Mouse (Mus musculus) CH12.LX (cell line): ENCODE results near the gene Usp37. TPM values are rescaled to one million over a fixed set of nuclear protein-coding genes. Genes with fewer than 3 reads are reported as not detected.

Experiments used
- DNase-seq: peaks from one replicate; pipeline ENCODE4 v3.0.0-alpha.2; 2013; ENCODE audit errors: extremely low read depth
- H3K27ac ChIP-seq: 2 replicates; pipeline ENCODE4 v1.5.1; 2012; ENCODE audit warnings: low read depth, mild to moderate bottlenecking, control low read depth, moderate library complexity; ENCODE audit not compliant: insufficient read depth
- H3K27me3 ChIP-seq: replicated peaks from 2 replicates; pipeline ENCODE3; 2012; ENCODE audit warnings: inconsistent platforms
- H3K36me3 ChIP-seq, 2 experiments: replicated peaks in 1 of 2; 2 replicates each; pipeline versions ENCODE3 to v1.6.1; 2012; ENCODE audit warnings: inconsistent platforms in 1 of 2, low read length in 1 of 2, mild to moderate bottlenecking in 1 of 2, mixed read lengths in 1 of 2, moderate library complexity in 1 of 2; ENCODE audit not compliant: control insufficient read depth in 1 of 2, insufficient read depth in 1 of 2
- H3K4me1 ChIP-seq, 2 experiments: 2 replicates each; pipeline ENCODE4 v1.6.1; 2012; ENCODE audit warnings: inconsistent platforms in 1 of 2, moderate library complexity in 1 of 2; ENCODE audit not compliant: insufficient read depth in 2 of 2, control insufficient read depth in 1 of 2
- H3K4me2 ChIP-seq: 2 replicates; pipeline ENCODE4 v1.6.1; 2012; ENCODE audit warnings: low read depth, mild to moderate bottlenecking, control low read depth; ENCODE audit not compliant: poor library complexity, insufficient read depth, severe bottlenecking
- H3K4me3 ChIP-seq, 3 experiments: fragments of 150-350 bp in 1 of 3; sonication (generic) in 1 of 3; replicated peaks in 1 of 3; 2 replicates each; pipeline versions ENCODE3 to v1.5.1; 2011 to 2012; ENCODE audit warnings: low read depth in 2 of 3, low read length in 2 of 3, mild to moderate bottlenecking in 2 of 3, moderate library complexity in 2 of 3, control low read depth in 1 of 3, improper control_type of control experiment in 1 of 3, inconsistent platforms in 1 of 3, mixed read lengths in 1 of 3; ENCODE audit not compliant: poor library complexity in 1 of 3
- H3K79me2 ChIP-seq: replicated peaks from 2 replicates; pipeline ENCODE4 v1.6.1; 2012; ENCODE audit warnings: mild to moderate bottlenecking, moderate library complexity; ENCODE audit not compliant: control insufficient read depth, poor library complexity, insufficient read depth, severe bottlenecking; ENCODE audit errors: extremely low read depth
- H3K9ac ChIP-seq: 2 replicates; pipeline ENCODE4 v1.6.1; 2012; ENCODE audit warnings: low read depth, mild to moderate bottlenecking, control low read depth, moderate library complexity; ENCODE audit not compliant: insufficient read depth
- H3K9me3 ChIP-seq: replicated peaks from 2 replicates; pipeline ENCODE3; 2012; ENCODE audit warnings: low read length, inconsistent platforms, mixed read lengths
- CHD2 ChIP-seq: IDR thresholded peaks from 2 replicates; pipeline ENCODE4 v1.6.1; 2011; ENCODE audit warnings: low read length, improper control_type of control experiment
- CTCF ChIP-seq, 2 experiments: IDR thresholded peaks in 1 of 2; conservative IDR thresholded peaks in 1 of 2; 2 replicates each; pipeline ENCODE4 v1.5.1; 2011 to 2012; ENCODE audit warnings: low read depth in 2 of 2, low read length in 2 of 2, improper control_type of control experiment in 1 of 2, inconsistent platforms in 1 of 2, mild to moderate bottlenecking in 1 of 2, moderate library complexity in 1 of 2
- E2F4 ChIP-seq: IDR thresholded peaks from 2 replicates; pipeline ENCODE4 v1.6.1; 2011; ENCODE audit warnings: low read depth, low read length, improper control_type of control experiment; ENCODE audit not compliant: insufficient replicate concordance
- ELF1 ChIP-seq: IDR thresholded peaks from 2 replicates; pipeline ENCODE4 v1.6.1; 2014; ENCODE audit warnings: low read depth, mild to moderate bottlenecking, inconsistent platforms, low read length, improper control_type of control experiment
- EP300 ChIP-seq: IDR thresholded peaks from 2 replicates; pipeline ENCODE4 v1.6.1; 2011; ENCODE audit warnings: low read length, improper control_type of control experiment
- JUND ChIP-seq: conservative IDR thresholded peaks from 2 replicates; pipeline ENCODE4 v1.6.1; 2011; ENCODE audit warnings: low read depth, low read length, improper control_type of control experiment
- KAT2A ChIP-seq: IDR thresholded peaks from 2 replicates; pipeline ENCODE4 v1.6.1; 2012; ENCODE audit warnings: low read length, improper control_type of control experiment, inconsistent platforms; ENCODE audit not compliant: insufficient replicate concordance
- MAX ChIP-seq: IDR thresholded peaks from 2 replicates; pipeline ENCODE4 v1.6.1; 2011; ENCODE audit warnings: low read length, improper control_type of control experiment
- NRF1 ChIP-seq: IDR thresholded peaks from 2 replicates; pipeline ENCODE4 v1.6.1; 2014; ENCODE audit warnings: low read depth, mild to moderate bottlenecking, inconsistent platforms, low read length, improper control_type of control experiment, moderate library complexity
- POLR2A ChIP-seq: IDR thresholded peaks from 2 replicates; pipeline ENCODE4 v1.6.1; 2011; ENCODE audit warnings: low read depth, mild to moderate bottlenecking, improper control_type of control experiment, low read length
- POLR2AphosphoS2 ChIP-seq: IDR thresholded peaks from 2 replicates; pipeline ENCODE4 v1.6.1; 2011; ENCODE audit warnings: low read depth, low read length, improper control_type of control experiment
- SMC3 ChIP-seq: IDR thresholded peaks from 2 replicates; pipeline ENCODE4 v1.6.1; 2011; ENCODE audit warnings: low read depth, low read length, improper control_type of control experiment
- ZC3H11A ChIP-seq: IDR thresholded peaks from 2 replicates; pipeline ENCODE4 v1.6.1; 2012; ENCODE audit warnings: low read depth, mild to moderate bottlenecking, inconsistent platforms, low read length, improper control_type of control experiment
- dilution Hi-C: fragments of 300-500 bp; cut with MboI; formaldehyde crosslinking; loops from 2 replicates; pipeline ENCODE4 v1.14.3; 2020; ENCODE audit warnings: low sequenced_read_pairs; ENCODE audit not compliant: extremely low pct_unique_long_range_greater_than_20kb, extremely low pct_ligation_motif_present
- in situ Hi-C: fragments of 300-500 bp; cut with MboI; formaldehyde crosslinking; loops from 3 replicates; pipeline ENCODE4 v1.14.3; 2019; ENCODE audit warnings: low sequenced_read_pairs, low pct_ligation_motif_present, low pct_unique_long_range_greater_than_20kb, mixed read lengths
- polyA plus RNA-seq: library from polyadenylated mRNA; unstranded; fragments of >175 nt; gene quantifications from 2 replicates; pipeline ENCODE4 v1.2.1, GENCODE M21; 2012; ENCODE audit warnings: low read depth; ENCODE audit not compliant: insufficient read length
- total RNA-seq, 2 experiments: library from RNA; depleted of rRNA; stranded (reverse); fragments of 300-350 nt in 1 of 2; fragments of >200 nt in 1 of 2; gene quantifications; 2 replicates each; pipeline ENCODE4 v1.2.3; 2012 to 2014

Gene Usp37
- total and polyA plus RNA-seq, 3 experiments: 13.8 to 24.5 (median 24.1) TPM

GRCm38 (mm10) chr1:74569739-74570719 lies 25.9 kb upstream of the Usp37 start:
- Histone ChIP-seq H3K79me2 (peaks cover 10% of the 10 kb centered on the region), H3K4me3 (no peak overlapping the region), H3K4me2 (no peak overlapping the region), H3K9ac (no peak overlapping the region), H3K27ac (no peak overlapping the region), H3K9me3 (no peaks in the 10 kb centered on the region), H3K36me3 (peaks cover 88 to 95% of the 10 kb centered on the region in 2 experiments), H3K27me3 (no peaks in the 10 kb centered on the region), H3K4me1 (no peaks in the 10 kb centered on the region)
- in situ Hi-C loops: no loop called here
- DNase-seq: no peak
- dilution Hi-C loops: no loop called here
- TF ChIP-seq SMC3 (no peak), MAX (no peak), POLR2AphosphoS2 (no peak)

- DNase-seq: no peak
- TF ChIP-seq JUND (no peak), E2F4 (no peak), POLR2A (no peak)
- H3K9ac ChIP-seq: no peak overlapping the region
- H3K4me2 ChIP-seq: no peak overlapping the region
- H3K27ac ChIP-seq: no peak overlapping the region
- H3K9me3 ChIP-seq: no peaks in the 10 kb centered on the region
- dilution Hi-C loops: no loop called here
- in situ Hi-C loops: no loop called here
- H3K27me3 ChIP-seq: no peaks in the 10 kb centered on the region
- H3K36me3 ChIP-seq: peaks cover 55 to 76% of the 10 kb centered on the region in 2 experiments
- no peaks in the 10 kb centered on the region for H3K4me1 ChIP-seq
- H3K79me2 ChIP-seq: no peaks in the 10 kb centered on the region; the same call in 1 of the 2 replicates
- no peak overlapping the region for H3K4me3 ChIP-seq
These were observed 21.8 kb upstream of the Usp37 start for GRCm38 (mm10) chr1:74565834-74566233.

DNA sequence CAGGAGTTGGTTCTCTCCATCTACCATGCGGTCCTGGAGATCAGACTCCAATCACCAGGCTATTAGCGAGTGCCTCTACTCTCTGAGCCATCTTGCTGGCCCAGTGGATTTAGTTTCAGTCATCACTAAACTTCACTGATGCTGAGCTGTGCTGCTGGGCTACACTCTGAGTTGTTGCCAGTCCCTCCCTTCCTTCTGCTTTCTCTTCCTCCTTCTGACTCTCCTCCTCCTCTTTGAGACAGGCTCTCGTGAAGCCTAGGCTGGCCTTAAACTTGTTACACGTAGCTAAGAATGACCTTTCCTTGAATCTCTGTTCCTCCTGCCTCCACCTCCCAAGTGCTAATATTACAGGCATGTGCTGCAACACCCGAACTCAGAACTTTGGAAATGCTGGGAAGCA lies 15.0 kb upstream of the Usp37 start:
- Histone ChIP-seq H3K27me3 (no peaks in the 10 kb centered on the region), H3K36me3 (peaks cover 0 to 13% of the 10 kb centered on the region in 2 experiments), H3K9ac (no peak overlapping the region), H3K9me3 (no peaks in the 10 kb centered on the region), H3K79me2 (no peaks in the 10 kb centered on the region), H3K4me1 (0 out of 4 replicates have a peak, but pooled peaks cover 0 to 3% of the 10 kb centered on the region in 2 experiments), H3K27ac (no peak overlapping the region), H3K4me3 (no peak overlapping the region), H3K4me2 (no peak overlapping the region)
- DNase-seq: no peak
- TF ChIP-seq CHD2 (no peak), CTCF (conservative IDR thresholded peaks at IDR 0.05 in 1 of 2, IDR thresholded peaks at IDR 0.05 in 1 of 2; ENCODE audit: low read depth in 2 of 2, low read length in 2 of 2) (no peak), ZC3H11A (no peak), MAX (no peak), KAT2A (no peak), NRF1 (no peak), EP300 (no peak), ELF1 (no peak)
- in situ Hi-C loops (no loop called here), dilution Hi-C loops (no loop called here)
